Mouse (Mus musculus): ENCODE measurements around the gene Mafk. TPM values are rescaled to one million over a fixed set of nuclear protein-coding genes. Genes with fewer than 3 reads are reported as not detected.

Mafk gene
- polyA plus RNA-seq, 1 experiment from 2014 or later, result 18.8 TPM

- ATAC-seq (replicated peaks), result no peak
- peaks cover 18% of the 10 kb centered on the region for H3K4me1 ChIP-seq
- WGBS, result 87% methylated on average over 10 of the region's 10 CpGs
- H3K4me3 ChIP-seq, result no peak overlapping the region
- H3K9me3 ChIP-seq, result no peaks in the 10 kb centered on the region
- H3K4me2 ChIP-seq, result no peak overlapping the region
- H3K9ac ChIP-seq, result no peak overlapping the region
- H3K27me3 ChIP-seq (replicated peaks), result no peaks in the 10 kb centered on the region
- H3K27ac ChIP-seq, result no peak overlapping the region
- peaks cover 3% of the 10 kb centered on the region; the same call in 1 of the 2 replicates for H3K36me3 ChIP-seq (replicated peaks)
Measured at GRCm38 (mm10) chr5:139824531-139824930, 33.2 kb downstream of the Mafk start.

GRCm38 (mm10) chr5:139825947-139826346 is 34.6 kb downstream of the Mafk start:
- Histone ChIP-seq H3K27me3 (replicated peaks) (no peaks in the 10 kb centered on the region), H3K4me3 (peak overlapping the region; percentile 83), H3K36me3 (replicated peaks) (peaks cover 3% of the 10 kb centered on the region; the same call in 1 of the 2 replicates), H3K4me2 (peak overlapping the region; percentile 93), H3K9ac (peak overlapping the region; percentile 83), H3K27ac (0 out of 2 replicates have a peak overlapping the region, but pooled peaks have one; percentile 18), H3K4me1 (peaks cover 18% of the 10 kb centered on the region), H3K9me3 (no peaks in the 10 kb centered on the region)
- 0 out of 2 replicates have a peak, but pooled peaks have one; percentile 31 for ATAC-seq (replicated peaks)
- 45% methylated on average over 11 of the region's 11 CpGs for WGBS

GRCm38 (mm10) chr5:139826357-139827055 is 35.2 kb downstream of the Mafk start, which contains the start of the genes Gm26938 and Psmg3:
Gene Gm26938 (minus strand): TSS chr5:139826407.
Gene Psmg3 (minus strand): TSS chr5:139826885.
- Histone ChIP-seq H3K27ac (peak within 1 kb of the TSS; percentile 83), H3K4me1 (peaks cover 18% of the 10 kb centered on the region), H3K4me3 (peak within 1 kb of the TSS; percentile 83), H3K9ac (peak within 1 kb of the TSS; percentile 83), H3K9me3 (no peaks in the 10 kb centered on the region), H3K27me3 (replicated peaks) (no peaks in the 10 kb centered on the region), H3K36me3 (replicated peaks) (peaks cover 3% of the 10 kb centered on the region; the same call in 1 of the 2 replicates), H3K4me2 (peak within 1 kb of the TSS; percentile 93)
- under 1% methylated on average over 43 of the region's 43 CpGs for WGBS
- ATAC-seq (replicated peaks), result peak; percentile 88

- H3K27me3 ChIP-seq (replicated peaks), result no peaks in the 10 kb centered on the region
- H3K36me3 ChIP-seq (replicated peaks), result no peaks in the 10 kb centered on the region
- H3K27ac ChIP-seq, result no peak overlapping the region
- ATAC-seq (replicated peaks), result no peak
- H3K4me1 ChIP-seq, result peaks cover 18% of the 10 kb centered on the region
- H3K4me3 ChIP-seq, result no peak overlapping the region
- no peak overlapping the region for H3K9ac ChIP-seq
- no peaks in the 10 kb centered on the region for H3K9me3 ChIP-seq
- 93% methylated on average over 1 of the region's 1 CpGs for WGBS
- H3K4me2 ChIP-seq, result 0 out of 2 replicates have a peak overlapping the region, but pooled peaks have one; percentile 93
Measured at GRCm38 (mm10) chr5:139827593-139827992, 36.3 kb downstream of the Mafk start.

GRCm38 (mm10) chr5:139829384-139829783 is 38.1 kb downstream of the Mafk start:
- no peaks in the 10 kb centered on the region for H3K9me3 ChIP-seq
- H3K9ac ChIP-seq, result no peak overlapping the region
- no peak for ATAC-seq (replicated peaks)
- no peaks in the 10 kb centered on the region for H3K36me3 ChIP-seq (replicated peaks)
- no peaks in the 10 kb centered on the region for H3K27me3 ChIP-seq (replicated peaks)
- H3K4me1 ChIP-seq, result peaks cover 17% of the 10 kb centered on the region
- no peak overlapping the region for H3K4me3 ChIP-seq
- 81% methylated on average over 13 of the region's 13 CpGs for WGBS
- no peak overlapping the region for H3K27ac ChIP-seq
- H3K4me2 ChIP-seq, result no peak overlapping the region

- ATAC-seq (replicated peaks), result no peak
- Histone ChIP-seq H3K27me3 (replicated peaks) (no peaks in the 10 kb centered on the region), H3K27ac (no peak overlapping the region), H3K4me2 (no peak overlapping the region), H3K9ac (no peak overlapping the region), H3K4me3 (no peak overlapping the region), H3K4me1 (peaks cover 5% of the 10 kb centered on the region), H3K36me3 (replicated peaks) (no peaks in the 10 kb centered on the region), H3K9me3 (no peaks in the 10 kb centered on the region)
- WGBS, result 89% methylated on average over 3 of the region's 3 CpGs
Measured at GRCm38 (mm10) chr5:139830734-139831133, 39.4 kb downstream of the Mafk start.

GRCm38 (mm10) chr5:139832125-139832524 is 40.8 kb downstream of the Mafk start:
- Histone ChIP-seq H3K4me2 (no peak overlapping the region), H3K9me3 (no peaks in the 10 kb centered on the region), H3K27me3 (replicated peaks) (no peaks in the 10 kb centered on the region), H3K36me3 (replicated peaks) (no peaks in the 10 kb centered on the region), H3K27ac (no peak overlapping the region), H3K4me1 (no peaks in the 10 kb centered on the region), H3K4me3 (no peak overlapping the region), H3K9ac (no peak overlapping the region)
- WGBS, result 81% methylated on average over 7 of the region's 7 CpGs
- ATAC-seq (replicated peaks), result no peak

- Histone ChIP-seq H3K27me3 (replicated peaks) (no peaks in the 10 kb centered on the region), H3K9me3 (no peaks in the 10 kb centered on the region), H3K4me3 (no peak overlapping the region), H3K4me1 (peaks cover 3% of the 10 kb centered on the region; the same call in 1 of the 2 replicates), H3K9ac (no peak overlapping the region), H3K4me2 (no peak overlapping the region), H3K36me3 (replicated peaks) (no peaks in the 10 kb centered on the region), H3K27ac (no peak overlapping the region)
- ATAC-seq (replicated peaks), result no peak
- 87% methylated on average over 7 of the region's 7 CpGs for WGBS
Measured at GRCm38 (mm10) chr5:139835706-139836105, 44.4 kb downstream of the Mafk start.

- Histone ChIP-seq H3K9ac (no peak overlapping the region), H3K36me3 (replicated peaks) (no peaks in the 10 kb centered on the region), H3K27ac (no peak overlapping the region), H3K4me2 (no peak overlapping the region), H3K4me3 (no peak overlapping the region), H3K27me3 (replicated peaks) (no peaks in the 10 kb centered on the region), H3K9me3 (no peaks in the 10 kb centered on the region), H3K4me1 (peaks cover 3% of the 10 kb centered on the region; the same call in 1 of the 2 replicates)
- 14% methylated on average over 2 of the region's 2 CpGs for WGBS
- peak; percentile 39; the same call in 1 of the 2 replicates for ATAC-seq (replicated peaks)
Measured at GRCm38 (mm10) chr5:139838476-139838892, 47.2 kb downstream of the Mafk start.

- Histone ChIP-seq H3K27me3 (replicated peaks) (no peaks in the 10 kb centered on the region), H3K27ac (no peak overlapping the region), H3K4me1 (peaks cover 3% of the 10 kb centered on the region; the same call in 1 of the 2 replicates), H3K9me3 (no peaks in the 10 kb centered on the region), H3K36me3 (replicated peaks) (no peaks in the 10 kb centered on the region), H3K9ac (no peak overlapping the region), H3K4me3 (no peak overlapping the region), H3K4me2 (no peak overlapping the region)
- no peak for ATAC-seq (replicated peaks)
- 32% methylated on average over 3 of the region's 3 CpGs for WGBS
Measured at GRCm38 (mm10) chr5:139839142-139839541, 47.8 kb downstream of the Mafk start.

- ATAC-seq (replicated peaks), result no peak
- Histone ChIP-seq H3K27me3 (replicated peaks) (no peaks in the 10 kb centered on the region), H3K4me2 (no peak overlapping the region), H3K36me3 (replicated peaks) (no peaks in the 10 kb centered on the region), H3K9ac (no peak overlapping the region), H3K4me1 (0 out of 2 replicates have a peak, but pooled peaks cover 4% of the 10 kb centered on the region), H3K4me3 (no peak overlapping the region), H3K9me3 (no peaks in the 10 kb centered on the region), H3K27ac (no peak overlapping the region)
- WGBS, result 73% methylated on average over 12 of the region's 12 CpGs
Measured at GRCm38 (mm10) chr5:139849626-139850320, 58.5 kb downstream of the Mafk start.

All from midbrain, embryonic 15.5 days (tissue).